Mouse (Mus musculus) cortical plate, adult 2 months (tissue): ENCODE measurements around the gene Gm49388. TPM values are rescaled to one million over a fixed set of nuclear protein-coding genes. Genes with fewer than 3 reads are reported as not detected.

Experiments
- H3K27ac ChIP-seq: fragments of 200-500 bp; 2 replicates; pipeline ENCODE4 v1.5.1; 2012; ENCODE audit warnings: low read length, control low read depth, inconsistent platforms; ENCODE audit not compliant: insufficient read depth
- H3K4me1 ChIP-seq: fragments of 200-500 bp; 2 replicates; pipeline ENCODE4 v1.6.1; 2011; ENCODE audit warnings: low read length; ENCODE audit not compliant: control insufficient read depth, insufficient read depth
- H3K4me3 ChIP-seq: fragments of 200-500 bp; 2 replicates; pipeline ENCODE4 v1.5.1; 2011; ENCODE audit warnings: mild to moderate bottlenecking, low read length, control low read depth; ENCODE audit not compliant: insufficient read depth
- CTCF ChIP-seq: fragments of 200-500 bp; IDR thresholded peaks from 2 replicates; pipeline ENCODE4 v1.5.1; 2011; ENCODE audit warnings: mild to moderate bottlenecking, control low read depth, low read length; ENCODE audit not compliant: insufficient read depth; ENCODE audit errors: extremely low read depth
- POLR2A ChIP-seq: fragments of 200-500 bp; IDR thresholded peaks from 2 replicates; pipeline ENCODE4 v1.6.1; 2011; ENCODE audit warnings: mild to moderate bottlenecking, low read length, control low read depth; ENCODE audit not compliant: insufficient read depth; ENCODE audit errors: extremely low read depth
- polyA plus RNA-seq: library from polyadenylated mRNA; depleted of rRNA; stranded (reverse); fragments of >200 nt; gene quantifications from 2 replicates; pipeline ENCODE4 v1.2.3, GENCODE M21; 2012; rRNA removed

Gene Gm49388
- polyA plus RNA-seq: not detected in 2 replicates

- Histone ChIP-seq H3K4me1 (no peaks in the 10 kb centered on the region), H3K4me3 (no peak within 1 kb of the TSS), H3K27ac (no peak within 1 kb of the TSS)
- TF ChIP-seq CTCF (no peak), POLR2A (no peak)
These were observed at the start of gene Gm49388 for GRCm38 (mm10) chr7:127785308-127785707. TSS of gene Gm49388 (plus strand) at chr7:127785608.

GRCm38 (mm10) chr7:127744366-127745045, 40.9 kb upstream of the Gm49388 start, which contains the start of gene Fbxl19:
TSS of gene Fbxl19 (plus strand) at chr7:127744543.
- Histone ChIP-seq H3K27ac (no peak within 1 kb of the TSS), H3K4me1 (no peaks in the 10 kb centered on the region), H3K4me3 (peak within 1 kb of the TSS; percentile 32)
- no peak for TF ChIP-seq POLR2A
- peak; percentile 57 for TF ChIP-seq CTCF

- no peak for TF ChIP-seq CTCF
- TF ChIP-seq POLR2A: peak; percentile 63; the same call in 1 of the 2 replicates
- no peaks in the 10 kb centered on the region for H3K4me1 ChIP-seq
- H3K27ac ChIP-seq: no peak overlapping the region
- peak overlapping the region; percentile 32 for H3K4me3 ChIP-seq
These were observed 40.2 kb upstream of the Gm49388 start for GRCm38 (mm10) chr7:127745251-127745651.

- Histone ChIP-seq H3K4me1 (no peaks in the 10 kb centered on the region), H3K27ac (no peak overlapping the region), H3K4me3 (peak overlapping the region; percentile 32)
- TF ChIP-seq CTCF (no peak), POLR2A (peak; percentile 89)
These were observed 39.5 kb upstream of the Gm49388 start for GRCm38 (mm10) chr7:127745652-127746493.

GRCm38 (mm10) chr7:127746494-127747491, 38.6 kb upstream of the Gm49388 start:
- TF ChIP-seq CTCF (no peak), POLR2A (no peak)
- Histone ChIP-seq H3K27ac (no peak overlapping the region), H3K4me3 (peak overlapping the region; percentile 32), H3K4me1 (no peaks in the 10 kb centered on the region)

GRCm38 (mm10) chr7:127747559-127748234, 37.7 kb upstream of the Gm49388 start:
- Histone ChIP-seq H3K27ac (no peak overlapping the region), H3K4me1 (no peaks in the 10 kb centered on the region), H3K4me3 (peak overlapping the region; percentile 32)
- no peak for TF ChIP-seq POLR2A
- TF ChIP-seq CTCF: no peak

GRCm38 (mm10) chr7:127748235-127748560, 37.2 kb upstream of the Gm49388 start:
- Histone ChIP-seq H3K4me1 (no peaks in the 10 kb centered on the region), H3K4me3 (no peak overlapping the region), H3K27ac (no peak overlapping the region)
- TF ChIP-seq POLR2A (no peak), CTCF (no peak)

- no peak for TF ChIP-seq CTCF
- TF ChIP-seq POLR2A: peak; percentile 37; the same call in 1 of the 2 replicates
- Histone ChIP-seq H3K27ac (no peak overlapping the region), H3K4me1 (no peaks in the 10 kb centered on the region), H3K4me3 (peak overlapping the region; percentile 14; the same call in 1 of the 2 replicates)
These were observed 35.0 kb upstream of the Gm49388 start for GRCm38 (mm10) chr7:127750131-127751127.
